Mouse (Mus musculus) lung, embryonic 14.5 days (tissue): ENCODE data around the gene Sh2b1. TPM values are rescaled to one million over a fixed set of nuclear protein-coding genes. Genes with fewer than 3 reads are reported as not detected.

Experiments
- ATAC-seq: fragments of 200-750 bp; cut with Nextera tagmentation; 2 replicates; pipeline ENCODE4 v1.8.0; 2017; ENCODE audit warnings: mild to moderate bottlenecking, moderate TSS enrichment, moderate library complexity; ENCODE audit not compliant: insufficient read depth
- DNase-seq: peaks from one replicate; pipeline ENCODE4 v3.0.0-alpha.2; 2015
- H3K27ac ChIP-seq: fragments of 300-500 bp; sonication (generic); 2 replicates; pipeline ENCODE4 v1.5.1; 2014; ENCODE audit warnings: low read depth, mild to moderate bottlenecking, moderate library complexity
- H3K27me3 ChIP-seq: fragments of 300-500 bp; sonication (generic); 2 replicates; pipeline ENCODE4 v1.6.1; 2014; ENCODE audit warnings: low read length, control low read depth; ENCODE audit not compliant: insufficient read depth
- H3K36me3 ChIP-seq: fragments of 300-500 bp; sonication (generic); 2 replicates; pipeline ENCODE4 v1.6.1; 2014; ENCODE audit warnings: control low read depth; ENCODE audit not compliant: insufficient read depth
- H3K4me1 ChIP-seq: fragments of 300-500 bp; sonication (generic); 2 replicates; pipeline ENCODE4 v1.6.1; 2014; ENCODE audit warnings: antibody characterized with exemption, control low read depth; ENCODE audit not compliant: insufficient read depth
- H3K4me2 ChIP-seq: fragments of 300-500 bp; sonication (generic); 2 replicates; pipeline ENCODE4 v1.6.1; 2014; ENCODE audit warnings: mild to moderate bottlenecking
- H3K4me3 ChIP-seq: fragments of 300-500 bp; sonication (generic); 2 replicates; pipeline ENCODE4 v1.5.1; 2014; ENCODE audit warnings: low read depth, low read length
- H3K9ac ChIP-seq: fragments of 300-500 bp; sonication (generic); 2 replicates; pipeline ENCODE4 v1.6.1; 2014
- H3K9me3 ChIP-seq: fragments of 300-500 bp; sonication (generic); 2 replicates; pipeline ENCODE4 v1.6.1; 2016; ENCODE audit warnings: low read depth, low read length, control low read depth
- CTCF ChIP-seq: IDR thresholded peaks from 2 replicates; pipeline ENCODE4 v1.5.1; 2016; ENCODE audit warnings: antibody characterized with exemption, low read depth
- WGBS: fragments of 180-500 bp; shearing (Covaris S2); extraction: QIAGEN DNeasy Blood & Tissue Kit; methylation state at CpG from one replicate; pipeline ENCODE4 v1.1.7; 2014; 5-methylcytosine and 5-hydroxymethylcytosine counted together
- polyA plus RNA-seq: library from polyadenylated mRNA; unstranded; fragments of >200 nt; fragmentation: Nextera tagmentation; extraction: Ambion mirVana; gene quantifications from 2 replicates; pipeline ENCODE4 v1.2.1, GENCODE M21; 2014

The Sh2b1 gene
- polyA plus RNA-seq, 1 experiment from 2014 or later, result 46.5 TPM

- Histone ChIP-seq H3K4me1 (no peaks in the 10 kb centered on the region), H3K27me3 (no peaks in the 10 kb centered on the region), H3K9me3 (no peaks in the 10 kb centered on the region), H3K4me2 (no peak overlapping the region), H3K27ac (no peak overlapping the region), H3K9ac (no peak overlapping the region), H3K4me3 (no peak overlapping the region), H3K36me3 (peaks cover 65% of the 10 kb centered on the region)
- WGBS, result 82% methylated on average over 18 of the region's 18 CpGs
- no peak for ATAC-seq
- no peak for TF ChIP-seq CTCF
- DNase-seq, result no peak
Observed at GRCm38 (mm10) chr7:126467834-126468627, 7.2 kb downstream of the Sh2b1 start.

- H3K4me3 ChIP-seq, result no peak overlapping the region
- peaks cover 59% of the 10 kb centered on the region for H3K36me3 ChIP-seq
- no peaks in the 10 kb centered on the region for H3K4me1 ChIP-seq
- no peak overlapping the region for H3K4me2 ChIP-seq
- peak; percentile 47; the same call in 1 of the 2 replicates for ATAC-seq
- H3K27ac ChIP-seq, result no peak overlapping the region
- no peaks in the 10 kb centered on the region for H3K27me3 ChIP-seq
- no peaks in the 10 kb centered on the region for H3K9me3 ChIP-seq
- peak; percentile 47 for DNase-seq
- no peak overlapping the region for H3K9ac ChIP-seq
- TF ChIP-seq CTCF, result peak; percentile 69
- WGBS, result 64% methylated on average over 5 of the region's 5 CpGs
Observed at GRCm38 (mm10) chr7:126467271-126467670, 8.0 kb downstream of the Sh2b1 start.

GRCm38 (mm10) chr7:126466707-126467106 is 8.5 kb downstream of the Sh2b1 start:
- no peaks in the 10 kb centered on the region for H3K4me1 ChIP-seq
- H3K9me3 ChIP-seq, result no peaks in the 10 kb centered on the region
- WGBS, result 78% methylated on average over 5 of the region's 5 CpGs
- ATAC-seq, result no peak
- no peak overlapping the region for H3K9ac ChIP-seq
- no peak overlapping the region for H3K27ac ChIP-seq
- no peaks in the 10 kb centered on the region for H3K27me3 ChIP-seq
- no peak overlapping the region for H3K4me2 ChIP-seq
- DNase-seq, result no peak
- H3K4me3 ChIP-seq, result no peak overlapping the region
- H3K36me3 ChIP-seq, result peaks cover 53% of the 10 kb centered on the region
- no peak for TF ChIP-seq CTCF

GRCm38 (mm10) chr7:126466116-126466515 is 9.1 kb downstream of the Sh2b1 start:
- peak; percentile 15 for DNase-seq
- no peak for ATAC-seq
- no peaks in the 10 kb centered on the region for H3K4me1 ChIP-seq

DNA sequence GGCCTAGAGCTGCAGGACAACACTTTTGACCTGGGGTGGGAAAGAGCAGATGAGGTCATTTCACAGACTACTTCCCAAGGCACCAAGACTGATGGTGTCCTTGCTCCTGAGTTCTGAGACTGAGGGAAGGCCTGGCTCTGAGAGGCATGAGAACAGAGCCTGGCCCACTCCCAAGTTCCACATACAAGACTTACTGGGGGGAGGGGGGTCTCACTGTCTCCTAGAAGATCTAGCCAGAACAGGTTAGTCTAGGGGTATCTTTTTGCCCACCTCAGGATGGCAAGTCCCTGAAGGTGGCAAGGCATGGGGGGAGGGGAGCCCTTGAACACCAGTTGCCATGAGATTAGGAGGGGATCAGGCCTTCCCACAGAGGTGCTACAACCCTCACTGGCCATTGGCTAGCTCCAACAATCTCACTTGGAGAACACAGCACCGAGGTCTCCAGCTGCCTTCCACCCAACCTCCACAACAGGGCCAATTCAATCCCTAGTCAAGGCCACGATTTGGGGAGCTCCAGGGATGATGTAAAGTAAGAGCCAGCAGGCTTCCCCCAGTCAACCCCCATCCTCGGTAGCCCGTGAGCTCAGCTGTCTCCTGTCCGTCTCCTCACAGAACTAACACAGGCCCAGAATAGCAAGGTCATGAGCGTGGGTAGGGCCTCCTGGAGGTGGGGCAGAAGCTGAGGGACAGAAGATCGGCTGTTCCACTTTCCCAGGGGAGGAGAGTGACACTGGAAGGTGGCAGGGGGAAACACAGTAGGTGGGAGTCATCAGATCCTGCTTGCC is 9.8 kb downstream of the Sh2b1 start:
- H3K27me3 ChIP-seq, result no peaks in the 10 kb centered on the region
- peak overlapping the region; percentile 12; the same call in 1 of the 2 replicates for H3K27ac ChIP-seq
- no peaks in the 10 kb centered on the region for H3K4me1 ChIP-seq
- H3K9ac ChIP-seq, result no peak overlapping the region
- no peak for TF ChIP-seq CTCF
- WGBS, result 20% methylated on average over 7 of the region's 7 CpGs
- no peak overlapping the region for H3K4me3 ChIP-seq
- H3K9me3 ChIP-seq, result no peaks in the 10 kb centered on the region
- H3K36me3 ChIP-seq, result peaks cover 42% of the 10 kb centered on the region
- no peak for DNase-seq
- H3K4me2 ChIP-seq, result no peak overlapping the region
- no peak for ATAC-seq

More at GRCm38 (mm10) chr7:126466116-126466515, 9.1 kb downstream of the Sh2b1 start:
- no peak overlapping the region for H3K9ac ChIP-seq
- WGBS, result 36% methylated on average over 9 of the region's 9 CpGs
- no peaks in the 10 kb centered on the region for H3K9me3 ChIP-seq
- no peak for TF ChIP-seq CTCF
- H3K4me2 ChIP-seq, result no peak overlapping the region
- no peaks in the 10 kb centered on the region for H3K27me3 ChIP-seq
- H3K36me3 ChIP-seq, result peaks cover 47% of the 10 kb centered on the region
- no peak overlapping the region for H3K4me3 ChIP-seq
- no peak overlapping the region; the same call in 1 of the 2 replicates for H3K27ac ChIP-seq

DNA sequence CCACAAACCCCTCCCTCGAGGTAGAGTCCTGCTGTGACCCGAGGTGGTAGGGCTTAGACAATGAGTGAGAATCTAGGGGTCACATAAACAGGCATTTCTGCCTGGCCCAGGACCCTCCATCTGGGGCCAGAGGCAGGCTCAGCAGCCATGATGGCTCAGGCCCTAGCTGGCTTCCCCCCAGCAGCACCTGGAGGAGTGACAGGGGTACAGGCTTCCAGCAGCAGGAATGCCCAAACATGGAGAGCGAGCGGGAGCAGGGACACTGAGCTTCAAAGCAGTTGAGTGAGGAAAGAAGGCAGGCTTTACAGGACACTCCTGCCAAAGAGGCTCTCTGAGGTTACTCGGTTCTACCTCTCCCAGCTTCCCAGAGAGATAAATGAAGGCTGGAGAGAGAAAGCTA is 10.4 kb downstream of the Sh2b1 start:
- 29% methylated on average over 5 of the region's 5 CpGs for WGBS

GRCm38 (mm10) chr7:126464121-126464520 is 11.1 kb downstream of the Sh2b1 start:
- ATAC-seq (no peak), DNase-seq (no peak)
- no peak overlapping the region for H3K27ac ChIP-seq
- TF ChIP-seq CTCF, result no peak
- H3K4me2 ChIP-seq, result no peak overlapping the region
- H3K27me3 ChIP-seq, result no peaks in the 10 kb centered on the region
- no peaks in the 10 kb centered on the region for H3K9me3 ChIP-seq
- no peak overlapping the region for H3K4me3 ChIP-seq
- WGBS, result 48% methylated on average over 4 of the region's 4 CpGs
- H3K4me1 ChIP-seq, result no peaks in the 10 kb centered on the region
- H3K9ac ChIP-seq, result 0 out of 2 replicates have a peak overlapping the region, but pooled peaks have one; percentile 6
- peaks cover 30% of the 10 kb centered on the region for H3K36me3 ChIP-seq

More for the DNA sequence above, 10.4 kb downstream of the Sh2b1 start:
- Histone ChIP-seq H3K27ac (peak overlapping the region; percentile 12; the same call in 1 of the 2 replicates), H3K4me3 (no peak overlapping the region), H3K36me3 (peaks cover 37% of the 10 kb centered on the region), H3K4me2 (no peak overlapping the region), H3K4me1 (no peaks in the 10 kb centered on the region), H3K9ac (no peak overlapping the region), H3K27me3 (no peaks in the 10 kb centered on the region), H3K9me3 (no peaks in the 10 kb centered on the region)
- no peak for TF ChIP-seq CTCF
- no peak for ATAC-seq
- no peak for DNase-seq
